Mouse (Mus musculus) limb, embryonic 14.5 days (tissue): ENCODE results near the gene Tmem196. TPM values are rescaled to one million over a fixed set of nuclear protein-coding genes. Genes with fewer than 3 reads are reported as not detected.
"Not testable (repeated sequence)": the region's sequence is repeated elsewhere in the genome, so short reads cannot be mapped to it uniquely, and the experiment has no call there.

Experiments
- ATAC-seq: fragments of 200-750 bp; cut with Nextera tagmentation; 2 replicates; pipeline ENCODE4 v1.8.0; 2017; ENCODE audit warnings: low read depth, moderate number of reproducible peaks, moderate TSS enrichment; ENCODE audit not compliant: low FRiP score
- DNase-seq: peaks from one replicate; pipeline ENCODE4 v3.0.0-alpha.2; 2015; ENCODE audit warnings: low spot score
- H3K27ac ChIP-seq: fragments of 300-500 bp; sonication (generic); replicated peaks from 2 replicates; pipeline ENCODE4 v1.5.1; 2014; ENCODE audit warnings: low read depth, mild to moderate bottlenecking, low read length, moderate library complexity, mixed read lengths
- H3K27me3 ChIP-seq: fragments of 300-500 bp; sonication (generic); 2 replicates; pipeline ENCODE4 v1.6.1; 2014; ENCODE audit warnings: low read length, mixed read lengths; ENCODE audit not compliant: control insufficient read depth, insufficient read depth
- H3K36me3 ChIP-seq: fragments of 300-500 bp; sonication (generic); 2 replicates; pipeline ENCODE4 v1.6.1; 2014; ENCODE audit warnings: mild to moderate bottlenecking, low read length, moderate library complexity, mixed read lengths; ENCODE audit not compliant: control insufficient read depth, insufficient read depth
- H3K4me1 ChIP-seq: fragments of 300-500 bp; sonication (generic); 2 replicates; pipeline ENCODE4 v1.6.1; 2014; ENCODE audit warnings: antibody characterized with exemption, low read length, mixed read lengths; ENCODE audit not compliant: control insufficient read depth, insufficient read depth
- H3K4me2 ChIP-seq: fragments of 300-500 bp; sonication (generic); replicated peaks from 2 replicates; pipeline ENCODE4 v1.6.1; 2014; ENCODE audit warnings: low read depth, mild to moderate bottlenecking, low read length, moderate library complexity; ENCODE audit not compliant: severe bottlenecking
- H3K4me3 ChIP-seq: fragments of 300-500 bp; sonication (generic); replicated peaks from 2 replicates; pipeline ENCODE4 v1.5.1; 2014; ENCODE audit warnings: low read length
- H3K9ac ChIP-seq: fragments of 300-500 bp; sonication (generic); 2 replicates; pipeline ENCODE4 v1.6.1; 2014; ENCODE audit warnings: mild to moderate bottlenecking, low read depth, low read length, moderate library complexity; ENCODE audit not compliant: severe bottlenecking
- H3K9me3 ChIP-seq: fragments of 300-500 bp; sonication (generic); 2 replicates; pipeline ENCODE4 v1.6.1; 2016; ENCODE audit warnings: low read length; ENCODE audit not compliant: control insufficient read depth
- POLR2A ChIP-seq: fragments of 200-500 bp; IDR thresholded peaks from 2 replicates; pipeline ENCODE4 v1.8.0; 2012; ENCODE audit warnings: inconsistent platforms, mild to moderate bottlenecking, moderate library complexity, borderline replicate concordance; ENCODE audit not compliant: insufficient read depth, insufficient read length; ENCODE audit errors: extremely low read depth
- WGBS: fragments of 180-500 bp; shearing (Covaris S2); extraction: QIAGEN DNeasy Blood & Tissue Kit; methylation state at CpG from one replicate; pipeline ENCODE4 v1.1.7; 2014; 5-methylcytosine and 5-hydroxymethylcytosine counted together
- polyA plus RNA-seq, 2 experiments: library from polyadenylated mRNA; depleted of rRNA in 1 of 2; stranded (reverse) in 1 of 2; unstranded in 1 of 2; fragments of >200 nt; fragmentation: Nextera tagmentation in 1 of 2; extraction: Ambion mirVana in 1 of 2; gene quantifications; 2 replicates each; pipeline versions ENCODE4 v1.2.1 to v1.2.3; 2012 to 2014

Tmem196 gene
- polyA plus RNA-seq, 2 experiments, result 0.82 to 1.1 TPM

DNA sequence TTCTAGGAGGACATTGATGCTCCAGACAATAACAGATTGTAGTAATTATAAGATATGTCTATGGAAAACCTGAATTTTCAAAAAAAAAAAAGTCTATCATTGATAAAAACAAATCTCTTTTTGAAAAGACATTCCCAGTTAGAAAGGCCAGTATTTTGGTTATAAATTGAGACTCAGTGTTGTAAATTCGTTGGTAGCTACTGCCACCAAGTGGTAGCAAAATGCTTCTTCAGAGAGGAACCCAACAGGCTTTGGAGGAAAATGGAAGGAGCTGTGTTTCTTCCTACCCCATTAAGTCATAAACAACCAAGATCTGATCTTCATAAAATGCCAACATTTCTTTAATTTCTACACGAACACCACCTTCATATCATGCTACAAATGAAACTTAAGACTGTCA, 36.1 kb downstream of the Tmem196 start:
- DNase-seq, result peak; percentile 51
- H3K4me3 ChIP-seq, result no peak overlapping the region
- H3K27me3 ChIP-seq, result no peaks in the 10 kb centered on the region
- 0% methylated on average over 2 of the region's 2 CpGs for whole genome bisulfite sequencing
- H3K27ac ChIP-seq, result no peak overlapping the region
- no peak for TF ChIP-seq POLR2A
- H3K36me3 ChIP-seq, result no peaks in the 10 kb centered on the region
- no peak for ATAC-seq
- no peaks in the 10 kb centered on the region for H3K4me1 ChIP-seq
- no peak overlapping the region for H3K4me2 ChIP-seq
- H3K9me3 ChIP-seq, result no peaks in the 10 kb centered on the region
- H3K9ac ChIP-seq, result no peak overlapping the region

DNA sequence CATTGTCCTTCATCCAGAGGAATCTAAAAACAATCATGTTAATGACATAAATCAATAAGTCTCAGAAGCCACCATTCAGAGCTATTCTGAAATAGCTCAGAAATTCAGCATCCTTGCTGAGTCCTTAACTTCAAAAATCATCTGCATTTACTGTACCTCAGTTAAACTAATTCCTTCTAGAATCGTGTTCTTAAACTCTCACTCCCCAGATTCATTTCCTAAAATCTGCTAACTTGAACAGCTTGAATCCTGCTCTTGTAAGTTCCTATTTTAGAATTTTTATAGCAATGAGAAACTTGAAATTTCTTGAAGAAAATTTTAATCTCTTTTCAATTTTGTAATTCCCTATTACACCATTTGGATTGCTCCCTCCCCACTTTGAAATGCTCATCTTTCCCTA, 52.6 kb downstream of the Tmem196 start:
- no peak overlapping the region for H3K9ac ChIP-seq
- H3K9me3 ChIP-seq, result no peaks in the 10 kb centered on the region
- no peak for TF ChIP-seq POLR2A
- H3K4me3 ChIP-seq, result no peak overlapping the region
- no peaks in the 10 kb centered on the region for H3K36me3 ChIP-seq
- ATAC-seq (no peak), DNase-seq (no peak)
- H3K4me2 ChIP-seq, result no peak overlapping the region
- no peaks in the 10 kb centered on the region for H3K27me3 ChIP-seq
- H3K27ac ChIP-seq, result no peak overlapping the region
- H3K4me1 ChIP-seq, result no peaks in the 10 kb centered on the region
- WGBS, result 76% methylated on average over 1 of the region's 1 CpGs

DNA sequence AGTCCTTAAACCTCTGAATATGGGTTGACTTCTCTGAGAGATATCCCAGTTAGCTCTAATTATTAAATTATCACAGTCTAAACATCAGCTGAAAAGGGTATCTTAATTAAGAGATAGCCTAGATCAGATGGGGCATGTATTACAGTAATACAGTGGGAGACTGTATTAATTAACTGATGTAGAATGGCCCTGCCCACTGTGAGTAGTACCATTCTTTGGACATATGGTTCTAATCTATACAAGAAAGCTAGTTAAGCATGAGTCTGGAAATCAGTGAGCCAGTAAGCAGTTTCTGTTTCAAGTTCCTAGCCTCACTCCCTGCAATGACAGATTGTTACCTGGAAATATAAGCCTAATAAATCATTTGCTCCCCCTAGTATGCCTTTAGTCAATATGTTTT, 58.7 kb downstream of the Tmem196 start:
- DNase-seq (no peak), ATAC-seq (no peak)
- H3K9ac ChIP-seq, result no peak overlapping the region
- no peaks in the 10 kb centered on the region for H3K27me3 ChIP-seq
- H3K27ac ChIP-seq, result no peak overlapping the region
- H3K4me2 ChIP-seq, result no peak overlapping the region
- H3K4me3 ChIP-seq, result no peak overlapping the region
- TF ChIP-seq POLR2A, result no peak
- H3K4me1 ChIP-seq, result no peaks in the 10 kb centered on the region
- H3K36me3 ChIP-seq, result no peaks in the 10 kb centered on the region
- no peaks in the 10 kb centered on the region for H3K9me3 ChIP-seq

DNA sequence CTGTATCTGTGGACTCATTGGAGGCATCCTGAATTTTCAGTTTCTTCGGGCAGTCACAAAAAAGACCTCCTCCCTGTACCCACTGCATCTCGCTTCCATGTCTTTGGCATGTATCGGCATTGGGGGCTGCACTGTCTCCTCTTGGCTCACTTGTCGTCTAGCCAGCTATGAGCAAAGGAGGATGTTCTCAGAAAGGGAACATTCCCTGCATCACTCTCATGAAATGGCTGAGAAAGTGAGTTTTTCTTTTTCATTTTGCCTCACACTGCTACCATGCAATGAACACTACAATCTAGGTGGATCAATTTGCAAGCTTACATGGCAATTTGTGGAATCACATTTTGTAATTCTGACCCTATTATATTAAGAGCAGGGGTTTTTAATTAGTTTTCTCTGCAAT, 69.1 kb downstream of the Tmem196 start:
- no peaks in the 10 kb centered on the region for H3K27me3 ChIP-seq
- no peak for TF ChIP-seq POLR2A
- DNase-seq (no peak), ATAC-seq (no peak)
- no peaks in the 10 kb centered on the region for H3K36me3 ChIP-seq
- H3K4me3 ChIP-seq, result no peak overlapping the region
- no peak overlapping the region for H3K9ac ChIP-seq
- 74% methylated on average over 4 of the region's 4 CpGs for WGBS
- H3K27ac ChIP-seq, result no peak overlapping the region
- H3K9me3 ChIP-seq, result no peaks in the 10 kb centered on the region
- no peak overlapping the region for H3K4me2 ChIP-seq
- H3K4me1 ChIP-seq, result no peaks in the 10 kb centered on the region

DNA sequence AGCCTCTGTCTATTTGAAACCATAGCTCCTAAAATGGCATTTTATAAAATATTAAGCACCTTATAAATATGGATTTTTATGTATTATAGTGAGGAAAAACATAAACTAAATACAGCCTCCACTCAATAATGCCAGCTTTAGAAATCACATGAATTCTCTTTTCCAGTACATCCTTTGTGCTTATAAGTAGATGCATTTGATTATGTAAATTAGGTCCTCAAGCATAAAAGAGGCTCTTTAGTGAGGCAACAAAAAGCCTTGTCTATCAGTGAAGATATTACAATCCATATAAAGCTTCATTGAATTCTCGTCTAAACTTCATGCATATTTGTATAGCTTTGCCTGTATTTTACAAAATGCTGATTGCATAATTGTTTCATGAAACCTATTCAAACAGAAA, 69.6 kb downstream of the Tmem196 start:
- H3K4me1 ChIP-seq, result no peaks in the 10 kb centered on the region
- H3K36me3 ChIP-seq, result no peaks in the 10 kb centered on the region
- H3K9ac ChIP-seq, result no peak overlapping the region
- no peaks in the 10 kb centered on the region for H3K9me3 ChIP-seq
- DNase-seq (no peak), ATAC-seq (no peak)
- no peak for TF ChIP-seq POLR2A
- no peaks in the 10 kb centered on the region for H3K27me3 ChIP-seq
- no peak overlapping the region for H3K27ac ChIP-seq
- no peak overlapping the region for H3K4me3 ChIP-seq
- 68% methylated on average over 1 of the region's 1 CpGs for WGBS
- H3K4me2 ChIP-seq, result no peak overlapping the region

DNA sequence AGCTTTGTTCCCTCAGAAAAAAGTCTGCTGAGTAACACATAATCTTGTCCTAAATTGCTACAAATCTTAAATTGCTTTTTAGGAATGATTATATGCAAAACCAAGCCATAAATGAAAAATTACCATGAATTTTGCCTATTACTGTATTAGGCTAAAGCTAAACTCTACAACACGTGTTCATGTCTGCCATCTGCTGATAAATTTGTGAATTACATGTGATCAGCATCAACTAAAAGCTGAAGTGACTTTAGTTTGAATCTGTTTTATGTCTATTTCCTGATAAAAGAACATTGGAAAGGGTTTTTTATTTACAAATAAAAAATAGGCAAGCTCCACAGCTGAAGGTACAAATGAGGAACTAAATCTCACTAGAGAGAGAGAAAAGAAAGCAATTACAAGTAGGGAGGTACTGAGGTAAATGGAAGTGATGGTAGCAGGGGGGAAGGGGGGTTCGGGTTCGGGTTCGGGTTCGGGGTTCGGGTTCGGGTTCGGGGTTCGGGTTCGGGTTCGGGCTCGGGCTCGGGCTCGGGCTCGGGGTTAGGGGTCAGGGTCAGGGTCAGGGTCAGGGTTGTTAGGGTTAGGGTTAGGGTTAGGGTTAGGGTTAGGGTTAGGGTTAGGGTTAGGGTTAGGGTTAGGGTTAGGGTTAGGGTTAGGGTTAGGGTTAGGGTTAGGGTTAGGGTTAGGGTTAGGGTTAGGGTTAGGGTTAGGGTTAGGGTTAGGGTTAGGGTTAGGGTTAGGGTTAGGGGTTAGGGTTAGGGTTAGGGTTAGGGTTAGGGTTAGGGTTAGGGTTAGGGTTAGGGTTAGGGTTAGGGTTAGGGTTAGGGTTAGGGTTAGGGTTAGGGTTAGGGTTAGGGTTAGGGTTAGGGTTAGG, 82.7 kb downstream of the Tmem196 start:
- H3K4me2 ChIP-seq, H3K27me3 ChIP-seq, H3K36me3 ChIP-seq, H3K9ac ChIP-seq, H3K4me1 ChIP-seq, H3K4me3 ChIP-seq, H3K9me3 ChIP-seq, H3K27ac ChIP-seq, ATAC-seq: not testable (repeated sequence)
- WGBS, result 82% methylated on average over 15 of the region's 15 CpGs
- peak; percentile 90 for DNase-seq
